Mouse (Mus musculus): ENCODE measurements around the gene Srgap2.

Srgap2 gene

DNA sequence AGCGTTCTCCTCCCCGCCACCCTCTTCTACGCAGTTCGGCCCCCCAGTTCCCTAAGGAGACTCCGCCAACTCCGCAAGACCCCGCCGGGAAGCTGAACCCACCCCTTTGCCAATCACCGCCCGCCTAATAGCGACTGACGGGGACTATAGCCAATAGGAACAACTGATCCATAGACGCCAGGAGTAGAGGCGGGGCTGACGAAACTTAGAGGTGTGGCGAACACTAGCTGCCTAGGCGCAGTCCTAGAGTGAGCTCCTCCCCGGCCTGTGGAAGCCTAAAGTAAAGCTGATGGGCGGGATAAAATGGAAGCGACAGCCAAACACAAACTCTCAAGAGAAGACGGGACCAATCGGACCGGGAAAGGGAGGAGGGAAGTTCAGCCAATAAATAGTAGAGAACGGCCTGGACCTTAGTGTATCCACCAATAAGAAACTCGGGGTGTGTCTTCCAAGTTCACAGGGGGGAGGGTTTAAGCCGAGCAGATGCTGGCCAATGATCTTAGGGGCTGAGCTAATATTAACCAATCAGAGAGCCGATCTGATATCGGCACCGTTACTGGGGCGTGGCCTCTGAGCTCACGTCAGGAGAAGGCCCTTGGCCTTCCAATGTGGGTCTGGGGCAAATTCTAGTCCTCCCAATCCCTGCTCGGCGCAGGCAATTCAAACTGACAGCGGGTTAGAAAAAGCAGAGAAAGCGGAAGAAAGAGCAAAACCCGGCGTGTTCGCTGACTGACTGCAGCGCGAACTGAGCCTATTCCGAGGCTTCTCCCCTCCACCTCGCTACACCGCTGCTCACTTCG, at the start of gene Srgap2, which contains the start of gene Fam72a:
Gene Srgap2 (minus strand): TSS at position 72 of the 800 bp plus-strand sequence.
Gene Fam72a (plus strand): TSS at position 623 of the 800 bp plus-strand sequence.
- DNase-seq, result peak; percentile 93

DNA sequence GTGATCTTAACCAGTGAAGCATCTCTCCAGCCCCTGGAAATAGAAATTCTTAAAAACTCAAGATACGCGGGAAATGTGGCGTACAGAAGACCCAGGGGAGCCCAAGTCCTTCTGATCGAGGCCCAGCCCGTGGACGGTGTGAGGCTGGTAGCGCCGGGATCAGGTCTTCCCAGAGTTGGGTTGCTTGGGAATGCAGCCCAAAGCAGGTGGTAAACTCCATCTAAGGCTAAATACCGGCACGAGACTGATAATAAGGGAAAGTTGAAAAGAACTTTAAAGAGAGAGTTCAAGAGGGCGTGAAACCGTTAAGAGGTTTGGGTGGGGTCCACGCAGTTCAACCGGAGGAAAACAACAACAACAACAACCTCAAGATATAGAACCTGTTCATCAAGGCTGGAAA, 46.6 kb upstream of the Srgap2 start:
- peak; percentile 63 for DNase-seq

DNA sequence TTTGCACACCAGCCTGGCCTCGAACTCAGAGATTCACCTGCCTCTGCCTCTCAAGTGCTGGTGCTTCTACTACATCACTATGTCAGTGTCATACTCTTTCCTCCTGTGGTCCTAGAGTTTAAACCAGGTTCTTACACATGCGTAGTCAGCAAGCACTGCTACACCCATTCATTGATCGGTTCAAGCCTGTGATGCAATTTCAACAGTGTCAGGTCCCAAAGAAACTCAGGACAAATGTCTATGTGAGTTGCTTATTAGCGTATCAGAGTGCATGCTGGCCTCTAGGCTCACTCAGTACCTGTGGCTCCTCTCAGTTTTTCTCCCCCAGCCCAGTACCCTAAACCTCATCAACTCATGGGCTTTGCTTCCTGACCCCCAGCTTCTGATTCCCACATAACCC, 43.2 kb upstream of the Srgap2 start:
- DNase-seq, result no peak

DNA sequence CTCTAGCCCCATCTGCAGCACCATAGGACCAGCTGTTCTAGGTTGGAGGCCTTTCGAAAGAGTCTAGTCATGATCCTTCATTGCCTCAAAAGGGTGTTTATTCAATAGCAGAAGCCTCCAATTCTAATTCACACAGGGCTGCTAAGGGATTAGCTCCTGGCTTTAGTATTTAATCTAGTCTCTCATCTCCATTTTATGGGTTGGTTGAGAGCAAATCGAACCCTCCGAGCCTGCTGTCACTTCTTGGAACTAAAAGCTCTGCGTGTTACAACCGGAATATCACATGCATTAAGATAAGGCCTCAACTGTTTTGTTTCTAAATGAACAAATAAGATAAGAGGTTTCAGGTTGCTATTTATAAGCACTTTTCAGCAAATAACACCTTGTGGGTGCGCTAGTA, 42.6 kb upstream of the Srgap2 start:
- no peak for DNase-seq

DNA sequence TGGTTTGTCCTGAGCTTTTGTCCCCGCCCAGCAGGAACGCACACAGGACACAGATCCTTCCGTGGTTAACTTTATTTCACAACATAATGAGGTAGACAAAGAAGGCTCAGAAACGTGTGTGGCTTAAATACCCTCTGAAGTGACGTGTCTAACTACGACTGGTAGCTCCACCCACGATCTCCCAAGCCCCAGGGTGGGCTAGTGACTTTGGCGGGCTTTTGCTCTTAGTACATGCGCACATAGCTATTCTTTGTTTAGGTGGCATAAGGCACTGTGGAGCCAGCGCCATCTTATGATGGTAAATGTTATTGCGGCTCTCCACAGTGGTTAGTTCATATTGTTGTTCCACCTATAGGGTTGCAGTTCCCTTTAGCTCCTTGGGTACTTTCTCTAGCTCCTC, 38.9 kb upstream of the Srgap2 start:
- peak; percentile 69 for DNase-seq

DNA sequence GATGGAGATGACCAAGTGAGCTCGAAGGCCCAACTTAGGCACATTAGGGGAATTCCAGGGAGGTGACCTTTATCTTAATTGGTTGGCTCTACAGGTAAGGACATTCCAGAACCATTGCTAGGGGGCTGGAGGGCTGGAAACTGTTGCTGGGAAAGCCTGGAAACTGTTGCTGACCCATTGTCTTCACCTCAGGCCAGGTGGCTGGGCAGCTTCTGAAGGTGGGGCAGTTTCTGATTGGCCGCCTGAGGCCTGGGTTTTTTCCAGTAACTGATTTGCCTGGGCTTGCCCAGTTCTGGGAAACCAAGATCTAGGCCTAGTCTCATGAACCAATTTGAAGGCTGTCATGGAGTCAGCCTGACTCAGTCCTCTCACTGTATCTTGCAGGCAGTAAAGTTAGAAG, 34.9 kb upstream of the Srgap2 start:
- DNase-seq, result no peak

DNA sequence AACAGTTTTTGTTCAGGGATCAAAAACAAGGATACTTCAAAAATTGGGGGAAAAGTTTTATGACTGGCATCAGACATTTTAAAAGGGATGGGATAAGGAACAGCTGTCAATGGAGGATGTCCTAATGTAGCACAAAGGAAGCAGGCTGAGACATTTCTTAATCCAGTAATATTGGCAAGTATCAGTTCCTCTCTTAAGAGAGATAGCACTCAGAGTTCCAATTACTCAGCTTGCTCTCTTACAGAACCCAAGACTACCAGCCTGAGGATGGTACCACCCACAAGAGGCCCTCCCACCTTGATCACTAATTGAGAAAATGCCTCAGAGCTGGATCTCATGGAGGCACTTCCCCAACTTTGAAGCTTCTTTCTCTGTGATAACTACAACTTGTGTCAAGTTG, 33.3 kb upstream of the Srgap2 start:
- DNase-seq, result no peak

DNA sequence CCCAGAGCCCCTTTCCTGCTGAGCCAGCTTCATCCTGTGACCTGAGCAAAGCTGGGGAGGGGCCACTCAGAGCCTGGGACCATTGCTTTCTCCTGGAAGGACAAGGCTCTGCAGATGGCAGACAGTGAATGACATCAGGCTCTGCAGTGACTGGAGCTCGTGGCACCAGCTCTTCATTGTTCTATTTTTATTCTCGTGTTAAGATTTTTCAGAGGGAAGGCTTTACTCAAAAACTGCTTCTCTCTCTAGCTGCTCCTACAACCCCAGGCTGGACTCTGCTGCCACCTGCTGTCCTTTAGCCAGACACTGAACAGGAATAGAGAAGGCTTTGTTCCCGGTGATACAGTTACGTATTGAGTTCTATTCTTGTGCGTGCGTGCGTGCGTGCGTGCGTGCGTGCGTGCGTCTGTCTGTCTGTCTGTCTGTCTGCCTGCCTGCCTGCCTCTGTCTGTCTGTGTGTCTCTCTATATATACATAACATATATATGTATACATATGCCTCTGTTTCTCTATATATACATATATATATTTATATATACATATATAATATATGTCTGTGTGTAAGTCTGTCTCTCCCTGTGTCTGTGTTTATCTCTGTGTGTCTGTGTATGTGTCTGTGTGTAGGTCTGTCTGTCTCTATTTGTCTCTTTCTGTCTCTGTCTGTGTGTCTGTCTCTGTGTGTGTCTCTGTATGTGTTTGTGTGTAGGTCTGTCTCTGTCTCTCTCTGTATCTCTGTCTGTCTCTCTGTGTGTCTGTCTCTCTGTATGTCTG, 28.1 kb upstream of the Srgap2 start:
- DNase-seq, result peak; percentile 88

DNA sequence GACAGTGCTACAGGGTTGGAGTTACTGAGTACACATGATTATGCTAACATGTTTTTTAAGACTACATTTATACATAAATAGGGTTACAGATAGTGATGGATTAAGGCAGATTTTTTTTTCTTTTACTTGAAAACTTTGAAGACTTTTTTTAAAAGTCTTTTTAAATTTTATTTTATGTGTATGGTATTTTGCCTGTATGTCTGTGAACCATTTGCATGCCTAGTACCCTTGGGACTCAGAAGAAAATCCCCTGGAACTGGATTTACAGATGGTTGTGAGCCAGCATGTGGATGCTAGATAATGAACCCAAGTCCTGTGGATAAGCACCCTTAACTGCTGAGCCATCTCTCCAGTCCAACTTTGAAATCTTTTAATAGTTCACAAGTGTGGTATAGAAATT, 26.3 kb upstream of the Srgap2 start:
- DNase-seq, result no peak

DNA sequence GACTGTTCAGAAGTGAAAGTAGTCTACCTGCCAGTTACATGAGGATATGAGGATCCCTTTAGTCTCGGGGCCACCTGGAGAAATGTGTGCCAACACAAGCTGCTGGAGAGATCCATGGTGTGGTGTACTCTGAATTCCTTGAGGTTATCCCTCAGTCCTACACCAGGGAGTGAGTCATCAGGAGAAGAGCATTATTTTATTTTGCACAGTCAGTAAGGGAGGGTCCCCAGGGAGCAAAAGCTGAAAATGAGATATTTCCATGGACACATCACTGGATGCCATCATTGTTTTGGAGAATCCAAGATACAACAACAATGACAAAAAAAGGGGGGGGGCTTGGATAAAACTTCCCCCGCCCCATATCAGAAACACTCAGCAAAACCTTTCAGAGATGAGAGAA, 24.8 kb upstream of the Srgap2 start:
- DNase-seq, result no peak

DNA sequence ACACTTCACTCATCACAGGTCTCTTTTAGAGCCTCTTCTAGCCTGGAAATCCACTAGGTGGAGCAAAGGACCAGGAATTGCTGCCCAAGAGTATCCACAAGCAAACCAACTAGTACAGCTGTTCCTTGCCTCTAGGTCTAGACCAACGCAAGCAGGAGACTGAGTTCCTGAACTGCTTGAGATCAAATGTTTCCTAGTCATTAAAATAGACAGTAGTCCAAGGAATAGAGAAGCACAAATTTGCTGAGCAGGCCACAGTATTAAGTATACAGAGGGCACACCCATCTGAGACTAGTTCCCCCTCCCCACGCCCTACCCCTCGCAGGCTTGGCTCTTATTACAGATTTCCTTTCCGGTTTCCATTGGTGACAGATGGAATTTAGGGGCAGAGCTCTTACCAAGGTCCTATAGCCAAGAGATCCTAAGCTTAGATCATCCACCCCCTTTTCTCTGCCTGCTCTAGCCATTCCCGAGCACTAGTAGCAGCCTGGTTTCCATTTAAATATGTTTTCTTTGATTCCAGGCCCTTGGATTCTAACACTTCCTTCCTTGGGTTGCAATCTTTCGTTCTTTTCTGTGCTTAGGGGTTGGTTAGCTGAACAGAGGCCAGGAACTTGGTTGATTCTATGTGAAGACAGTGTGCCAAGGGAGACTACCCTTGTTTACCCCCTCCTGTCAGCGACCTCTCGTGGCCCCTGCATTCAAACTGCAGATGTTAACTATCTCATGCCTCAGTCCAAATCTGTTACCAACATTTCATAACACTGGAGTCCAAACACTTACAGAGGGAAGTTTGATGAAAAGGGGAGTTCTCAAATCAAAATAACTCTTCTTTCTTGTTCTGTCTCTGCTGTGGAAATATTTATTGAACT, 21.6 kb upstream of the Srgap2 start:
- DNase-seq, result peak; percentile 42

DNA sequence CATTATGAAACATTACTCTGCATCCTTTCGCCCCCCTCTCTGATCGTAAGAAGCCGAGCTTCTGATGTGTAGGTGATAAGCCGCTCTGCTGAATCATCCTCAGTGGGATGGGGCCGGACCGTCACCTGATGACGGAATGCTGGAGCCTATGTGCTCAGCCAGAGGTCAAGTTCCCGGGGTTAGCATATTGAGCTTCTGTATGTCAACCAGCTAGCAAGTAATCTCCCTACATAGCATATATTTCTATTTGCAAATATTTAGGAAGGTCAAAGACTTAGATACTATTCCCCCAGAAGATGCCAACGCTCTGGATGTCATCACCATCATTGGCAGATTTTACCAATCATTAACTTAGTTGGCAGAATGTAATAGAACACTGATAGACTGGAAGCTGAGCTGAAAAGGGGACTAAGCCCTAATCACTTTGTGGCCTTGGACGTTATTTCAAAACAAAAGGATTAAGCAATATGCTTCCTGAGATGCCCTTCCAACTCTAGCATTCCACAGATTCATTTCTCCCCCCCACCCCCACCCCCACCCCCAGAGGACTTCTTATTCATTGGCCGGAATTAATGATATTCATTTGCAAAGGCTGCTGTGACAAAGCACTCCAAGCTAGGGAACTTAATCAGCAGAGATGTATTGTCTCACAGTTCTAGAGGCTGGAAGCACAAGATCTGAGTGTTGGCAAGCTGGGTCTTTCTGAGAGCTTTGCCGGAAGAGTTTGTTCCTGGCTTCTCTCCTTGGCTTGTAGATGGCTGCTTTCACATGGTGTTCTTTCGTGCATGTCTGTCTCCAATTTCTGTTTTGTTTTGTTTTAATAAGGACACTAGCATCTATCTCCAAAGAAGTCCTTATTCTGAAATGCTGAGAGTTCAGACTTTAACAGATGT, 19.9 kb upstream of the Srgap2 start:
- no peak for DNase-seq

DNA sequence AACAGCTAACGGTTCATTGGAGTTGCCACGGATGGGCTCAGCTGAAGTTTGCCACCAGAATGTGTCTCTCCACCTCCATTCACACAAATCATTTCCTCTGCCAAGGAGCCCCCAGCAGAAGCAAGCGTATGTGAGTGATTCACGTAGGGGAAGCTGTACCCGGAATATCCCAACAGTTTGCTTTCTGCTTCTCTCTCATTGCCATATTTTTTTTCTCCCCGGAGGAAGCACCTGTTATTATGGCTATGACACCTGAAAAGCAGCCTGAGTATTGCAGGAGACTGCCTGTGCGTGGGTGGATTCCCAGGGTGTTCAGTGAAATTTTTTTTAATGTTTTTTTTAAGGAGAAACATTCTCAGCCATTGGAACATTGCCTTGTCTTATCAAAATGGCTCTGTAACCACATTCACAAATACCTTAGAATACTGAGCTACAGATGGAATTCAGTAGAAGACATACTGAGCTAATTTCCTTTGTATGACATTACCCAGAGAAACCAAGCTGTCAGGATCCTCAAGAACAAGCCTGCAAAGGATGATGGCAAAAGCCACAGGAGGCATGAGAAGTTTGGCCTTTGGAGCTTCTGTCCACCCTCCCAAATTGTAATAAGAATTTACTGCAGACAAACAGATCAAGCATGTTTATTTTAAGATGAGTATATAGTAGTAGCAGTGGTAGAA, 16.9 kb upstream of the Srgap2 start:
- no peak for DNase-seq

DNA sequence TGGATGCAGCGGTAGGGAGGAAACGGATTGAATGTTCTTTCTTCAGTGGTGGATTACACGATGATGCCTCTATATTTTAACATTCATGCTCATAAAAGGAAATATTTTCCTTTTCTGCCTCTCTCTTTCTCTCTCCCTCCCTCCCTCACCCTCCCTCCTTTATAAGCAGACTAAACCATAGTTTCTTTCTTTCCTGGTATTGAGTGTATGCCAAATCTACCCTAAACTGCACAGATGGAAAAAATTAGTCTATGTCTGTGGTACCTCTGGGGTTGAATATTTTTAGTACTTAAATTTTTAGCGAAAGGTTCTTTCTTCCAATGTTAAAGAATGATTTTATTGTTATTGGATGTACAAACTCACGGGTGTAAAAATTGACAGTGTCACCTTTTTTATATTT, 14.8 kb upstream of the Srgap2 start:
- DNase-seq, result no peak

DNA sequence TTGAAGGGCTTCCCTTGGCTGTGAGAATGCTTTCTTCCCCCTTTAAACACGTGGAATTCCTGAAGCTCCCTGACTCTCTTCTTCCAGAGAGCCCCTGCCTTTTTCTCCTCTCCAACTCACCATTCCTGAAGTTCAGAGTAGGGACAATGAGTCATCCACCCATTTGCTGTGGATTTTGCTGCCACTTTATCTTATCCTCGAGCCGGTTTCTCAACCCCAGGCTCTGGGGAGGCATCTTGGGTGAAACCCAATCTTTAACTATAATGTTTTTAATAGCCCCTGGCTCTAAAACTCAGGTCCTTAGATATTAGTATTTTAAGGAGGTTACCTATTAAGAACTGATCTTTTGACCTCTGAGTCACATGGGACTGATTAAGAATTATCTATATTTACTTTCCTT, 14.3 kb upstream of the Srgap2 start:
- DNase-seq, result no peak

DNA sequence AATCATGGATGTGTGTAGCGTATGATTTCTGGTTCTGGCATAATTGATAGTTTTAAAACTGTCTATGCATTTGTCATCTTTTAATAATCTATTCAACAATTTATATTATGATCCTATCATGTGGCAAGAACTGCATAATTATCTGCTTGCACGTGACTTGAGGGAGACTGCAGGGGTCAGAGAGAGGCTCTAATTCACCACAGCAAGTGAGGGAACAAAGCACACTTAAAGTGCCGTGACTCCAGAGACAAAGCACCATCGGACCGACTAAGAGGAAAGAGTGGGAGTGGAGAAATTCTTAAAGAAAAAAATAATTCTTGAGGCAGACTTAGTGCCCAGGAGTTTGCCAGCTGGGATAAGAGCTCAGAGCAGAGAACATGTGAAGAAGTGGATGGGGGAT, 13.6 kb upstream of the Srgap2 start:
- DNase-seq, result no peak

DNA sequence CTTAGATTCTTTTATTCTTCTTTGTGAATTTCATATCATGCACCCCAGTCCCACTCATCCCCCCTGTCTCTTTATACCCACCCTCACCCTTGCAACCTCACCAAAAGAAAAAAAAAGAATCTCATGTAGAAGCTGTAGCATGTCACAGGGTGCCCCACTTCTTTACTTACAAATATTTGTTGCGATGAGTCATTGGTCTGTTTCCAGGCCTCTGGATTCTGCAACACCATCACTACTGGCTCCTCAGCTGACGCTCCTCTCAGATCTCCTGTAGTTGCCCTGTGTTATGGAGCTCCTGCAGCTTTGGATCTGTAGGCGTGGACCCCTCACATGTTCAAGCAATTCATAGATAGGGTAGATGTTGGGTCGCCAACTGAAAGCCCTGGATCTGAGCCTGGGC, 12.6 kb upstream of the Srgap2 start:
- DNase-seq, result no peak

DNA sequence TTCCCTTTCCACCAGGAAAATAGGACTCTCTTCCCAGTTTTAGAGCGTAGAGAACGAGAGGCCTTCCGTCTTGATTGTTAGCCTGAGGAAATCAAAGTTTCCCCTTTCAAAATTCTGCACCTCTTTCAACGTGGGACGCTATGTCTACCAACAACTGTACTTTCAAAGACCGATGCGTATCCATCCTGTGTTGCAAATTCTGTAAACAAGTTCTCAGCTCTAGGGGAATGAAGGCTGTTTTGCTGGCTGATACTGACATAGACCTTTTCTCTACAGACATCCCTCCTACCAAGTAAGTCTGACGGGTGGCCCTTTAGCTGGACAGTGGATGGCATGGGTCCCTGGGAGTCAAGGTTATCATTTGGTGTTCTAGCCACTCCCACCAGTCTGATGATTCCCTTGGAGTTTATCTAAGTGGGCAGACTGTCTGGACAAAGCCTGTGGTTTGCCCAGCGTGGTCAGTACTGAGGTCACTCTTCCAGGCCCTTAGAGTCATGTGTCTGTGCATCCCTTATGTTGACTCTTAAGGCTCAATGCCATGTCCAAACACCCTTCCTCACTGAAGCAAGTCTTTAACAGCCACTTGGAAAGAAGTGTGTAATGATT, 1.5 kb upstream of the Srgap2 start:
- DNase-seq, result no peak

DNA sequence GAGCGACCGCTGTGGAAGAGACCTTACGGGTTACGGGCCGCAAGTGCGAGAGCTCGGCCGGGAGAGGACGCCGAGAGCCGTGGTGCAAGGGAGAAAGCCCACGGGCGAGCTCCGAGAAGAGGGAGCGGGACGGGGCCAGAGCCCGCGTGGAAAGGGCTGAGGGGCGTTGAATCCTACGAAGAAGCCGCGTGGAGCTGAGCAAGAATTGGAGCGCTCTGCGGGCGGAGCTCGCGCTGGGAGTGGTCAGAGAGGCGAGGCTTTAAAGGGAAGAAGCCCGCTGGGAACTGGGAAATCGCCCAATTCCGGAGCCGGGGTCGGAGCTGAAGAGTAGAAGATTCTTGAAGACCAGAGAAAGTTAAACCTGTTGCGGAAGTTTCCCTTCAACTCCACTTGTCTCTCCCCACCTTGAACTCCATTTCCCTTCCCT, 942 bp upstream of the Srgap2 start:
- no peak for DNase-seq

DNA sequence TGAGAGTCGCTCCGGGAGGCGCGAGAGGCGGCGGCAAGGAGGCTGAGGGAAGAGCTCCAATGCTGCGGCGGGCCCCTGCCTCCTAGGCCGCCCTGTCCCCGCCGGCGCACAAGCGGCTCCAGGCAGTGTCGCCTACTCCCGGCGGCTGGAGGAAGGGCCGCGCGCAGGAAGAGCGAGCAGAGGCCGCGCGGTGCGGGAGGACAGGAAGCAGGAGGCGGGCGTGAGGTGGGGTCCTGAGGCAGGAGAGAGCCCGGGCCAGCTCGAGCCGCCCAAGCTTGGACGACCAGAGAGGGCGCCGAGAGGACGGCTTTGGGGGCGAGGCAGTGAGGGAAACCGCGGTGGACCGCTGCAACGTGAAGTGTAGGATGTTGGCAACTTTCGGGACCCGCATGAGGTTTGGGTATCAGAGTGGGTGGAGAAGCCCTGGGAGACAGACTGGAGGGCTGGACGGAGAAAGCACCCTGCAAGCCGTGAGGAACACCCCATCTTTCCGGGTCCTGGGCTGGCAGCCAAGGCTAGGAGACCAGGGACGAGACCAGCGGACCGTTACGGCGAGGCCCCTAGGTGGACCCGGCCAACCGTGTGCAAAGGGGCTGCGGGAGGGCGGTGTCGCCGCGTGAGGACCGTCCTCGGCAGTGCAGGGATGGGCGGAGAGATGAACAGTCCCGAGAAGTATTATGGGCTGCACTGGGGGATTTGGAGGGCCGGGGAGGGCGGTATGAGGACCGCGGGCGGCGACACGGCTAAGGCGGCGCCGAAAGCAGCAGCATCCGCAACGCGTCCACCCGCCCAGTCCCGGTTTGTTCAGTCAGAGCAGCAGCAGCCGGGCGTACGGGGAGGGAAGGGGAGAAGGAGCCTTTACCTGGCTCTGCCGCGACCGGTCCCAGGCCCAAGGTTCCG, 531 bp downstream of the Srgap2 start:
- peak; percentile 84 for DNase-seq
